Mouse (Mus musculus): ENCODE measurements at regions not wholly inside any gene's neighbourhood (a gene's known extent, or its start where the extent isn't known, plus 50 kb on each side); places are given as distances from the start of the nearest gene placed in this dataset.

DNA sequence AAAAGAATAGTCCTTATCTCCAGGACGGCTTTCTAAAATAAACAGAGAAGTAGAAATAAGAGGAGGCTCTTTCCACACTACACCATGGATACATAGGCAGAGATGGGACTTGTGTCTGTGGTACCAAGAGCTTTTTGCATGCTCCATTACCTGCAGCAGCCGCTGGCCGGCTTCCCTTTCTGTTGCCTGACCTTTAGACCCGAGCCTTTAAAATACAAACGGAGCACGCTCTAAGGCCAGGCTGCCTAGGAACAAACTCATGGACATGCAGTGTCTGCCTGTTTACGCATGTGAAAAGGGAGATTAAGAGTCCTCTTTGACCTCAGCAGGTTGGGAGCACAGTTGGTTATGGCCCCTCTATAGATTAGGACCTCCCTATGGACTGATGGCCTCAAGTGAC, 81.1 kb upstream of the Egr2 start:
- DNase-seq (ENCODE audit: low spot score) (peak; percentile 7), ATAC-seq (replicated peaks; ENCODE audit: low FRiP score) (no peak)
- Histone ChIP-seq H3K4me2 (ENCODE audit: low read depth, low read length, severe bottlenecking) (no peak overlapping the region), H3K4me1 (replicated peaks; ENCODE audit: control insufficient read depth, insufficient read depth, low read length) (no peaks in the 10 kb centered on the region), H3K9ac (ENCODE audit: low read length) (no peak overlapping the region), H3K27me3 (ENCODE audit: control insufficient read depth, insufficient read depth, low read length) (no peaks in the 10 kb centered on the region; the same call in 1 of the 2 replicates), H3K9me3 (ENCODE audit: control insufficient read depth, low read length) (no peaks in the 10 kb centered on the region), H3K36me3 (ENCODE audit: control insufficient read depth, insufficient read depth, low read length) (no peaks in the 10 kb centered on the region), H3K27ac (ENCODE audit: low read depth, low read length) (no peak overlapping the region), H3K4me3 (ENCODE audit: low read depth, low read length) (no peak overlapping the region)
- WGBS, result 17% methylated on average over 7 of the region's 7 CpGs

DNA sequence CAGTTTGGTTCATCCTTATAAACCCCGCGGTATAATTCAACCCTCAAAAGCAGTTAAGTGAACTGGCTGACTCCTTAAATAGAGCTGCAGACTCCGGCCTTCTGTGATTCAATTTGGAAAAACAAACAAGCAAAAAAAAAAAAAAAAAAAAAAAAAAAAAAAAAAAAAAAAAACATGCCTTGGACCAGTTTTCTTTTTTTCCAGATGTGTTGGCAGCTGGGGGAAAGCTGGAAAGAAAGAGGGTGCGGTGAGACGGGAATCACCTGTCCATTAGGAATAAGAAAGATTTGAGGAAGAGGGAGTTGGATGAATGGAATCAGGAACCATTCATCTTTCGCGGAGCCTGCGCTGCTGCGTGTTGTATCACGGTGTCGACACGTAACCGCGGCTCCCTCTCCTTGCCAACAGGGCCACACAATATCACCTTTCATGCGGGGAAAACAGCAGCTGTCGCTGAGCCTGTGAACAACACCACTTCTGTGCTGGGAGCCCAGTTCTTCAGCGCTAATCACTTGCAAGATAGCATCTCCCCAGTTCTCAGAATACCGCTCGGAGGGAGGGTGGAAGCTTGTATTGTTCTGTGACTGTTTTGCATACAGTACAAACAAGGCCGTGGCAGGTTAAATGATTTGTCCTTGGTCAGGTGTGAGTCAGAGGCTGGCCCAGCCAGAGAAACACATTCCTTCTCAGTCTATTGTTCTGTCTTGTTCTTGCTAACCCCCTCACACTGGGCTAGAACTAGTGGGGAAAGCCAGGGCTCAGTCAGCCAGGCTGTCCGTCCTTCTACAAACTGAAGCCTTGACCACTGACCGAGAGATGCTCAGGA, 76.6 kb upstream of the Egr2 start:
- Histone ChIP-seq H3K27me3 (ENCODE audit: control insufficient read depth, insufficient read depth, low read length) (no peaks in the 10 kb centered on the region; the same call in 1 of the 2 replicates), H3K4me3 (ENCODE audit: low read depth, low read length) (no peak overlapping the region), H3K4me2 (ENCODE audit: low read depth, low read length, severe bottlenecking) (peak overlapping the region; percentile 16; the same call in 1 of the 2 replicates), H3K36me3 (ENCODE audit: control insufficient read depth, insufficient read depth, low read length) (no peaks in the 10 kb centered on the region), H3K4me1 (replicated peaks; ENCODE audit: control insufficient read depth, insufficient read depth, low read length) (no peaks in the 10 kb centered on the region), H3K27ac (ENCODE audit: low read depth, low read length) (no peak overlapping the region), H3K9ac (ENCODE audit: low read length) (no peak overlapping the region), H3K9me3 (ENCODE audit: control insufficient read depth, low read length) (no peaks in the 10 kb centered on the region)
- ATAC-seq (replicated peaks; ENCODE audit: low FRiP score) (no peak), DNase-seq (ENCODE audit: low spot score) (no peak)
- 31% methylated on average over 22 of the region's 22 CpGs for WGBS

DNA sequence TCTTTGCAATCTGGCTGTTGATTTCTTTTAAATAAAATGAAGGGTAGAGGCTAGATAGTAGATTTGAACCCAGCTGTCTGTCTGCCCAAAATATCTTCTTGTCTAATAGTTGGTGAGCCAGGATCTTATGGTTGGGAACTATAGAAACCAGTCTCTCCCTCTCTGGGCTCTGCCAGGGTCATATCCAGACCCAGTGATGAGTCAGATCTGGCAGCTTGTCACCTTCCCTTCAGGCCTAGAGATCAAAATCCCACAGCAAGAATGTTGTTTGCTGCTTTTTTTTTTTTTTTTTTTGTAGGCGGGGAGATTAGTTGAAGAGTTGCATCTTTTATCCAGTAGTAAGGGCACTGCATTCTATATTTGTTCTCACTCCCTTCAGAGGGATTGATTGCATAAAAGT, 74.0 kb upstream of the Egr2 start:
- Histone ChIP-seq H3K4me2 (ENCODE audit: low read depth, low read length, severe bottlenecking) (no peak overlapping the region), H3K9me3 (ENCODE audit: control insufficient read depth, low read length) (no peaks in the 10 kb centered on the region), H3K27me3 (ENCODE audit: control insufficient read depth, insufficient read depth, low read length) (no peaks in the 10 kb centered on the region; the same call in 1 of the 2 replicates), H3K4me3 (ENCODE audit: low read depth, low read length) (no peak overlapping the region), H3K4me1 (replicated peaks; ENCODE audit: control insufficient read depth, insufficient read depth, low read length) (no peaks in the 10 kb centered on the region), H3K9ac (ENCODE audit: low read length) (no peak overlapping the region), H3K27ac (ENCODE audit: low read depth, low read length) (no peak overlapping the region), H3K36me3 (ENCODE audit: control insufficient read depth, insufficient read depth, low read length) (no peaks in the 10 kb centered on the region)
- ATAC-seq (replicated peaks; ENCODE audit: low FRiP score) (no peak), DNase-seq (ENCODE audit: low spot score) (no peak)
- WGBS, result 76% methylated on average over 1 of the region's 1 CpGs

DNA sequence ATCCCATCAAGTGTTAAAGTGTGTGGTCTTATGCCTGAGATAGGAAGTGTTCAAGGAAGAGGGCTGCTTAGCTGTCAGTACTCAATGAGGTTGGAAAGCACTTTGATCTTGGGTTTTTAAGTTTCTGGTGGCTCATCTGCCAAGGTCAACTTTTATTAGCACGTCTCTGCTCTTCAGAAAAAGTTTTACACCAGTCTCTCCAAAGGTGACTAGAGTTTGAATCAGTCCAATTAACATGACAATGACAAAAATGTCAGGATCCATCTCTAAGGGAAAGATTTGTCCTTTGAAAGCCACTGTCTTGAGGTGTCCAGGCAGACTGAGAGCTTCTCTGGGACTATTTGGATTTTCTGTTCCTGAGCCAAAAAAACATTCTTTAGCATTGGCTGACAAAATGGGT, 73.4 kb upstream of the Egr2 start:
- no peak overlapping the region for H3K9ac ChIP-seq (ENCODE audit: low read length)

DNA sequence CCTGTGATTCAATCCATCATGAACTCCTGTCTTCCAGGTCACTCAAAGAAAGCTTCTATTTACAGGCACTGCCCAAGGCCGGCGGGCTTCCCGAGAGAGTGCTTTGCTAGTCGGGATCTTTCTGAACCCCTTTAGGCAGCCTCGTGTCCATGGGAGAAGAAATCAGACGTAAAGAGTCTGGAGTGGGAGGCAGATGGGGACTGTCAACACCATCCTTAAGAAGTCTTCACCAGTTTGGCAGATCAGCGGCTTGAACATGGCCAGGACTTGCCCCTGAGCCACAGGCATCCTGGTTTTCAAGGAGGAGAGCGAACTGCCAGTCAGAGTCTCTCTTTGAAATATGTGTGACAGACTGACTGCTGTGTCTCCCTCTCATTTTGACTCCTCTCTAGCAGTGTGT, 66.6 kb upstream of the Egr2 start:
- Histone ChIP-seq H3K27ac (ENCODE audit: low read depth, low read length) (no peak overlapping the region), H3K36me3 (ENCODE audit: control insufficient read depth, insufficient read depth, low read length) (no peaks in the 10 kb centered on the region), H3K9me3 (ENCODE audit: control insufficient read depth, low read length) (no peaks in the 10 kb centered on the region), H3K4me2 (ENCODE audit: low read depth, low read length, severe bottlenecking) (no peak overlapping the region), H3K4me1 (replicated peaks; ENCODE audit: control insufficient read depth, insufficient read depth, low read length) (no peaks in the 10 kb centered on the region), H3K9ac (ENCODE audit: low read length) (no peak overlapping the region), H3K4me3 (ENCODE audit: low read depth, low read length) (no peak overlapping the region), H3K27me3 (ENCODE audit: control insufficient read depth, insufficient read depth, low read length) (no peaks in the 10 kb centered on the region)
- 66% methylated on average over 8 of the region's 8 CpGs for WGBS
- DNase-seq (ENCODE audit: low spot score) (no peak), ATAC-seq (replicated peaks; ENCODE audit: low FRiP score) (no peak)

More for the DNA sequence above, 73.4 kb upstream of the Egr2 start:
- WGBS, result 76% methylated on average over 1 of the region's 1 CpGs
- DNase-seq (ENCODE audit: low spot score), result no peak
- H3K4me1 ChIP-seq (replicated peaks; ENCODE audit: control insufficient read depth, insufficient read depth, low read length), result no peaks in the 10 kb centered on the region
- ATAC-seq (replicated peaks; ENCODE audit: low FRiP score), result no peak
- no peak overlapping the region for H3K4me3 ChIP-seq (ENCODE audit: low read depth, low read length)
- H3K36me3 ChIP-seq (ENCODE audit: control insufficient read depth, insufficient read depth, low read length), result no peaks in the 10 kb centered on the region
- no peaks in the 10 kb centered on the region; the same call in 1 of the 2 replicates for H3K27me3 ChIP-seq (ENCODE audit: control insufficient read depth, insufficient read depth, low read length)
- no peaks in the 10 kb centered on the region for H3K9me3 ChIP-seq (ENCODE audit: control insufficient read depth, low read length)
- H3K4me2 ChIP-seq (ENCODE audit: low read depth, low read length, severe bottlenecking), result no peak overlapping the region
- H3K27ac ChIP-seq (ENCODE audit: low read depth, low read length), result no peak overlapping the region

DNA sequence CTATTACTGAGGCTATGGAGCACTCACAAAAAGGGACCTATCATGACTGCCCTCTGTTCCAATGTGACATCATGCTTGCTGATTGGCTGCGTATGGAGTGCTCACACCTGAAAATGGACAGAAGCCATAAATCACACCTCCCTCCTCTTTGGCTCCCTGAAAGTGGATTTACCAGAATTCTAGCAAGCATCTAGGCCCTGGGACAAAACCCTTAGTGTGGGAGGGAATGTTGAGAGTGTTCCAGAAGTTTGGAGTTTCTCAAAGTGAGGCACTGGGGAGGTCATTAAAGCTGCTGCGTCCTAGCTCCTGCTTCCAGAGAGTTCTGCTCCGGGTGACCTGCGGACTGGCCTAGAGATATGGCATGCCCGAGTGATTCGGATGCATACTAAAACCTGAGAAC, 62.3 kb upstream of the Egr2 start:
- H3K9me3 ChIP-seq (ENCODE audit: control insufficient read depth, low read length), result no peaks in the 10 kb centered on the region
- no peak overlapping the region for H3K9ac ChIP-seq (ENCODE audit: low read length)
- H3K4me3 ChIP-seq (ENCODE audit: low read depth, low read length), result no peak overlapping the region
- H3K27me3 ChIP-seq (ENCODE audit: control insufficient read depth, insufficient read depth, low read length), result no peaks in the 10 kb centered on the region
- no peak overlapping the region for H3K4me2 ChIP-seq (ENCODE audit: low read depth, low read length, severe bottlenecking)
- H3K27ac ChIP-seq (ENCODE audit: low read depth, low read length), result no peak overlapping the region
- H3K36me3 ChIP-seq (ENCODE audit: control insufficient read depth, insufficient read depth, low read length), result no peaks in the 10 kb centered on the region
- WGBS, result 91% methylated on average over 6 of the region's 6 CpGs
- DNase-seq (ENCODE audit: low spot score) (no peak), ATAC-seq (replicated peaks; ENCODE audit: low FRiP score) (no peak)
- no peaks in the 10 kb centered on the region for H3K4me1 ChIP-seq (replicated peaks; ENCODE audit: control insufficient read depth, insufficient read depth, low read length)

DNA sequence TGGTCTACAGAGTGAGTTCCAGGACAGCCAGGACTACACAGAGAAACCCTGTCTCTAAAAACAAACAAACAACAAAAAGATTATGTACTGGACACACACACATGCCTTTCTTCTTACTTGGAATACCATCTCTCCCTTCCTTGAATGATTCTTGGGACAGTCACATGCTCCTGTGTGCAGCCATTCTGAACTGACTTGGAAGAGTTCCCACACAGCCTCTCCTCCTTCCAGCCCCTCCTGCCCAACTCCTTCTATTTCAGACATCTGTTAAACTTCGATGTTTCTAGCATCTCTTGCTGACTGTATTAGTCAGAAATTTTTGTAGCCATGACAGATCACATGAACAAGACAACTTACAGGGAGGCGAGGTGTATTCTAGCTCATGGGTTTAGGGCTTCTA, 60.9 kb upstream of the Egr2 start:
- 87% methylated on average over 2 of the region's 2 CpGs for WGBS
- Histone ChIP-seq H3K9ac (ENCODE audit: low read length) (no peak overlapping the region), H3K9me3 (ENCODE audit: control insufficient read depth, low read length) (no peaks in the 10 kb centered on the region), H3K4me1 (replicated peaks; ENCODE audit: control insufficient read depth, insufficient read depth, low read length) (no peaks in the 10 kb centered on the region), H3K4me2 (ENCODE audit: low read depth, low read length, severe bottlenecking) (no peak overlapping the region), H3K4me3 (ENCODE audit: low read depth, low read length) (no peak overlapping the region), H3K27me3 (ENCODE audit: control insufficient read depth, insufficient read depth, low read length) (no peaks in the 10 kb centered on the region), H3K36me3 (ENCODE audit: control insufficient read depth, insufficient read depth, low read length) (no peaks in the 10 kb centered on the region), H3K27ac (ENCODE audit: low read depth, low read length) (no peak overlapping the region)
- no peak for ATAC-seq (replicated peaks; ENCODE audit: low FRiP score)
- no peak for DNase-seq (ENCODE audit: low spot score)

DNA sequence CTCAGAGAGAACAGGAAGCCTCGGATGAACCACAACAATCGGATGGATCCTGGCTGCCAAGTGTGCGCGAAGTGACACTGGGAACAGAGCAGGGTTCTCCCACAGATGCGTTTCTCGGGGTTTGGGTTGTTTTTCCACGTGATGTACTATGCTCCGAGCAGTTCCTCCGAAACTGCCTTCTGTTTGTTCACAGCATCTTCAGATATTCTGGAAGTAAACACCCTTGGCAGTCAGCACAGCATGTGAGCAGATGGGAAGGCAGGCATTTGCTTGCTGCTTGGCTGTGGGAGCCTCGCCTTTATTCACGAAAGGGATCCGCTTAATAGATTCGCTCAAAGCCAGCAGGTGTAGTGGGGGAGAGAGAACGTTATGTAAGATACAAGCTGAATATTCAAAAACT, 53.0 kb upstream of the Egr2 start:
- DNase-seq (ENCODE audit: low spot score), result no peak
- Histone ChIP-seq H3K27ac (ENCODE audit: low read depth, low read length) (no peak overlapping the region), H3K36me3 (ENCODE audit: control insufficient read depth, insufficient read depth, low read length) (no peaks in the 10 kb centered on the region), H3K27me3 (ENCODE audit: control insufficient read depth, insufficient read depth, low read length) (no peaks in the 10 kb centered on the region), H3K4me1 (replicated peaks; ENCODE audit: control insufficient read depth, insufficient read depth, low read length) (no peaks in the 10 kb centered on the region), H3K4me3 (ENCODE audit: low read depth, low read length) (no peak overlapping the region), H3K4me2 (ENCODE audit: low read depth, low read length, severe bottlenecking) (no peak overlapping the region), H3K9ac (ENCODE audit: low read length) (no peak overlapping the region), H3K9me3 (ENCODE audit: control insufficient read depth, low read length) (peaks cover 2% of the 10 kb centered on the region; the same call in 1 of the 2 replicates)
- no peak for ATAC-seq (replicated peaks; ENCODE audit: low FRiP score)
- 75% methylated on average over 14 of the region's 14 CpGs for WGBS

DNA sequence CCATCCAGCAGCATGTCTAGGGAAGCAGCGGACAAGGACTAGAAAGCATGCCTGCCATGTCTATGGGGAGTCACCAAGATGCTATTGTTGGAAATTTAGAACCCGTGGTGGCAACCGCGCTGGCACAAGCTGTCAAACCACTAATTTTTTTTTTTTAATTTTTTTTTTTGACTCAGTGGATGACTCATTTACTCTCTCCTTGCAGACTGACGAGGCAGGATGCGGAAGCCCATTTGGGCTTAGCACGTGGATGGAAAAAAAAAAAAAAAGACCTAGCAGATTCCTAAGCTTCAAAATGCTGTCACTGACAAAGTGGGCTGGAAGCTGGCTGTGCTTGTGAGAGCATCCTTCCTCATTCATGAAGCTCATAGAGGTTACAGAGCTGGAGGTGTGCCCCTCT, 51.9 kb upstream of the Egr2 start:
- Histone ChIP-seq H3K27ac (ENCODE audit: low read depth, low read length) (no peak overlapping the region), H3K4me2 (ENCODE audit: low read depth, low read length, severe bottlenecking) (no peak overlapping the region), H3K4me3 (ENCODE audit: low read depth, low read length) (no peak overlapping the region), H3K4me1 (replicated peaks; ENCODE audit: control insufficient read depth, insufficient read depth, low read length) (no peaks in the 10 kb centered on the region), H3K36me3 (ENCODE audit: control insufficient read depth, insufficient read depth, low read length) (no peaks in the 10 kb centered on the region), H3K9ac (ENCODE audit: low read length) (no peak overlapping the region), H3K27me3 (ENCODE audit: control insufficient read depth, insufficient read depth, low read length) (no peaks in the 10 kb centered on the region), H3K9me3 (ENCODE audit: control insufficient read depth, low read length) (peaks cover 2% of the 10 kb centered on the region; the same call in 1 of the 2 replicates)
- ATAC-seq (replicated peaks; ENCODE audit: low FRiP score) (no peak), DNase-seq (ENCODE audit: low spot score) (no peak)
- WGBS, result 86% methylated on average over 7 of the region's 7 CpGs

Measured in forebrain, embryonic 11.5 days (tissue).